Mouse (Mus musculus) left cerebral cortex, postnatal 10 days (tissue): ENCODE results near the gene Arhgap11a. TPM values are rescaled to one million over a fixed set of nuclear protein-coding genes. Genes with fewer than 3 reads are reported as not detected.

ENCODE experiments used
- total RNA-seq, 2 experiments: library from RNA; stranded (reverse); gene quantifications; 2 replicates each; pipeline ENCODE4 v1.2.3; 2021

Gene Arhgap11a
- total RNA-seq, 2 experiments from 2014 or later, result 4.7 to 4.8 TPM

Other genes starting within 250 kb of the Arhgap11a start
- gene Grem1, start 90.0 kb downstream of the Arhgap11a start, total RNA-seq, result 1 to 10 TPM; 1.5 to 1.9 TPM
- 100 to 1,000 TPM; 372 to 397 TPM for gene Scg5, start 19.5 kb downstream of the Arhgap11a start, total RNA-seq
- gene Gjd2, start 165.0 kb upstream of the Arhgap11a start, total RNA-seq, result 10 to 100 TPM; 25.0 to 25.2 TPM
- gene Actc1, start 204.9 kb upstream of the Arhgap11a start, total RNA-seq, result not detected